Mouse (Mus musculus) bone marrow, adult 2 months (tissue): Measurements from ENCODE around the gene Gm10964.

Experiments
- CTCF ChIP-seq: fragments of 200-500 bp; IDR thresholded peaks from 2 replicates; pipeline ENCODE4 v1.5.1; 2011; ENCODE audit warnings: low read length, control low read depth; ENCODE audit not compliant: control insufficient read depth, insufficient read depth
- POLR2A ChIP-seq: fragments of 200-500 bp; IDR thresholded peaks from 2 replicates; pipeline ENCODE4 v1.6.1; 2011; ENCODE audit warnings: low read depth, mild to moderate bottlenecking, control low read depth, low read length, borderline replicate concordance; ENCODE audit not compliant: control insufficient read depth

DNA sequence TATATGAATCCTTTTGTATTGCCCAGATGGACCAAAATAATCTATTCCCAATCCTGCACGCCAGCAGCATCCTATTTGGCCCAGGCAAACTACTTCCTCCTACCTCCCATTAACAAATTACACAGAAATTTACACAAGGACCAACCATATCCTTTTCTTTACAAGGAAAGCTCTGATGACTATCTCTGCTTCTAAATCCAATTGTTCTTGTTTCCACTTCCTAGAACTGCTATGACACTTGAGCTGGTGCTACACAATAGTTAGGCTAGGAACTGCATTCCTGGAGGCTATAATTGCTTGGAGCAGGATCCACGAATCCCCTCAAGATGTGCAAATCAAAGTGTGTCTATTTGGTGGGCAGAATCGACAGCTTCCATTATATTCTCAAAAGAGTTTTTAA lies 27.6 kb downstream of the Gm10964 start:
- no peak for TF ChIP-seq CTCF
- no peak for TF ChIP-seq POLR2A
